Mouse (Mus musculus) forebrain, embryonic 12.5 days (tissue): ENCODE measurements around the gene Nufip2. TPM values are rescaled to one million over a fixed set of nuclear protein-coding genes. Genes with fewer than 3 reads are reported as not detected.
A peak's percentile ranks its signal among the peaks of the same experiment; 100 is the strongest.

Experiments
- ATAC-seq: fragments of 200-750 bp; cut with Nextera tagmentation; 2 replicates; pipeline ENCODE4 v1.8.0; 2017; ENCODE audit warnings: moderate TSS enrichment; ENCODE audit not compliant: low FRiP score
- H3K27ac ChIP-seq: fragments of 300-500 bp; sonication (generic); 2 replicates; pipeline ENCODE4 v1.5.1; 2016; ENCODE audit warnings: mild to moderate bottlenecking
- H3K27me3 ChIP-seq: fragments of 300-500 bp; sonication (generic); 2 replicates; pipeline ENCODE4 v1.6.1; 2016; ENCODE audit warnings: mild to moderate bottlenecking
- H3K36me3 ChIP-seq: fragments of 300-500 bp; sonication (generic); replicated peaks from 2 replicates; pipeline ENCODE4 v1.6.1; 2016; ENCODE audit warnings: mild to moderate bottlenecking
- H3K4me1 ChIP-seq: fragments of 300-500 bp; sonication (generic); 2 replicates; pipeline ENCODE4 v1.6.1; 2016
- H3K4me2 ChIP-seq: fragments of 300-500 bp; sonication (generic); 2 replicates; pipeline ENCODE4 v1.6.1; 2016; ENCODE audit warnings: mild to moderate bottlenecking, moderate library complexity
- H3K4me3 ChIP-seq: fragments of 300-500 bp; sonication (generic); replicated peaks from 2 replicates; pipeline ENCODE4 v1.5.1; 2016; ENCODE audit warnings: mild to moderate bottlenecking
- H3K9ac ChIP-seq: fragments of 300-500 bp; sonication (generic); 2 replicates; pipeline ENCODE4 v1.6.1; 2016; ENCODE audit warnings: mild to moderate bottlenecking
- H3K9me3 ChIP-seq: fragments of 300-500 bp; sonication (generic); 2 replicates; pipeline ENCODE4 v1.6.1; 2016
- WGBS: fragments of 180-500 bp; shearing (Covaris S2); methylation state at CpG from one replicate; pipeline ENCODE4 v1.1.7; 2016; 5-methylcytosine and 5-hydroxymethylcytosine counted together
- polyA plus RNA-seq: library from polyadenylated mRNA; unstranded; fragments of >200 nt; fragmentation: Nextera tagmentation; extraction: Ambion mirVana; gene quantifications from 2 replicates; pipeline ENCODE4 v1.2.1, GENCODE M21; 2016

Nufip2 gene
- polyA plus RNA-seq, 1 experiment from 2014 or later = 5.3 TPM

DNA sequence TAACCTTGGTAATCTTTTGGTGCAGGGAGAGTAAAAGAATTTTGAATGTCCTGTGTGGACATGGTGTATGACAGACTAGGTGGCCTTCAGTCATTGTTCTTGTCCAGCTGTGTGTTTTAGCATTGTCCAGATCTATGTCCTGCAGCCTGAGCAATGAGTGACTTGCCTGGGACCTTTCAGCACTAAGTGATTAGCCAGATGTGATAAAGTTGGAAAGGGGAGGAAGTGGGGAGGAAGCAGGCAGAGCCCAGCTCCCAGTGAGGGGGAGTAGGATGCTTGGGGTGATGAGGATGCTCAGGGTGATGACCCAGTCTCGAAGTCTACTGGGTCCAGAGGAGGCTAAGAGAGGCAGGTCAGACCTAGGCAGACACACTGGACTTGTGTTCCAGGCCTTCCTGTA is 93.3 kb downstream of the Nufip2 start:
- no peak for ATAC-seq
- Histone ChIP-seq H3K36me3 (peaks cover 24% of the 10 kb centered on the region), H3K4me2 (no peak overlapping the region), H3K27me3 (no peaks in the 10 kb centered on the region), H3K9me3 (no peaks in the 10 kb centered on the region), H3K9ac (no peak overlapping the region), H3K27ac (no peak overlapping the region), H3K4me1 (peaks cover 26% of the 10 kb centered on the region), H3K4me3 (no peak overlapping the region)
- WGBS = 76% methylated on average over 1 of the region's 1 CpGs

DNA sequence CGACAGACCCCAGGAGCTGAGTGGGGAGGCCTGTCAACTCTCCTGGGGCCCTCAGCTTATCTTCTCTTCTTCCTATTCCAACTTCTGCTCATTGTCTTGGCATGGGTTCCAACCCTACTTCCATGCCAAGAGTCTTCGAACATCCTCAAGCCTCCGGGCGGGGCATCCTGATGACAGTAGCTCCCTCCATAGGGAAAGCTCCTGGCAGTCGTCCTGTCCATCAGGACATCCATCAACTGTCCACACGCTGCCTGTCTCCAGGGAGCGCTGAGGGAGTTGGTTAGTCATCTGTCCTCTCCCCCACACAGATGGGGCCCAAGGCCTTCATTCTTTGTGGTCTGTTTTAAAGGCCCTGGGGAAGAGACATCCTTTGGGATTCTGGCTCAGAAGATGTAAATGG is 95.1 kb downstream of the Nufip2 start:
- Histone ChIP-seq H3K4me2 (no peak overlapping the region), H3K27me3 (no peaks in the 10 kb centered on the region), H3K4me3 (no peak overlapping the region), H3K9ac (no peak overlapping the region), H3K36me3 (peaks cover 24% of the 10 kb centered on the region), H3K9me3 (no peaks in the 10 kb centered on the region), H3K4me1 (peaks cover 33% of the 10 kb centered on the region), H3K27ac (no peak overlapping the region)
- WGBS = 90% methylated on average over 7 of the region's 7 CpGs
- ATAC-seq = no peak

DNA sequence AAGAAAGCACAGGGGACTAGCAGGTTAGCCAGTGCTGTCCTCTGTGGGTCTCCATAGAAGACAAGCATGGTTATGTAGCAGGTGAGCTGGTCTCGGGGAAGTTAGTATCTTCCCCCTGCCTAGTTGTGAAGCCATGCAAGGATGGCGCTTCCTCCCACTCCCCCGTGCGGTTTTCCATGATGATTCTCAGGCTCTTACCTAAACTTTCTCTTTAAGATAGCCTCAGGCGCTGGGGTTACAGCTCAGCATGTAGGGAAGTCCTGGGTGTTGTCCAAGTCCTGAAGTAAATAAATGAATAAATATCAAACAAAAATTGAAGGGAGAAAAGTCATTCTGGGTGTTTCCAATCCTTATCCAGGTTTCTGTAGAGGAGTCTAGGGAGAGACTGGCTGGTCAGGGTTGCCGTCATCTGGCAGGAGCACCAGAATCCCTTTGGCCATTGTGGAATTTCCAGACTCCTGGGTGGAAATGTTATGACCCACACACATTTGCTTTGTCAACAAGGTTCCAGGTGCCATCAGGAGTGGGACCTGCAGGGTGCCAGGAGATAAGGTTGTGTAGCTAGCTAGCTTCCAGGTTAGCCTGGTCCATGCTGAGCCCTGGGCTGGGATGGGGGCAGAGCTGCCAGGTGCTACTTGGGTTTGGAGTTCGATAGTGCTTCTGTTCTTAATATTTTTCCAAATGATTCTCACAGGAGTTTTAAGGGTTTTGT is 96.3 kb downstream of the Nufip2 start:
- H3K27ac ChIP-seq = no peak overlapping the region
- no peak for ATAC-seq
- no peak overlapping the region for H3K9ac ChIP-seq
- 85% methylated on average over 7 of the region's 7 CpGs for WGBS
- H3K4me1 ChIP-seq = peaks cover 37% of the 10 kb centered on the region
- no peak overlapping the region for H3K4me3 ChIP-seq
- H3K9me3 ChIP-seq = no peaks in the 10 kb centered on the region
- no peak overlapping the region for H3K4me2 ChIP-seq
- peaks cover 19% of the 10 kb centered on the region for H3K36me3 ChIP-seq
- H3K27me3 ChIP-seq = no peaks in the 10 kb centered on the region

DNA sequence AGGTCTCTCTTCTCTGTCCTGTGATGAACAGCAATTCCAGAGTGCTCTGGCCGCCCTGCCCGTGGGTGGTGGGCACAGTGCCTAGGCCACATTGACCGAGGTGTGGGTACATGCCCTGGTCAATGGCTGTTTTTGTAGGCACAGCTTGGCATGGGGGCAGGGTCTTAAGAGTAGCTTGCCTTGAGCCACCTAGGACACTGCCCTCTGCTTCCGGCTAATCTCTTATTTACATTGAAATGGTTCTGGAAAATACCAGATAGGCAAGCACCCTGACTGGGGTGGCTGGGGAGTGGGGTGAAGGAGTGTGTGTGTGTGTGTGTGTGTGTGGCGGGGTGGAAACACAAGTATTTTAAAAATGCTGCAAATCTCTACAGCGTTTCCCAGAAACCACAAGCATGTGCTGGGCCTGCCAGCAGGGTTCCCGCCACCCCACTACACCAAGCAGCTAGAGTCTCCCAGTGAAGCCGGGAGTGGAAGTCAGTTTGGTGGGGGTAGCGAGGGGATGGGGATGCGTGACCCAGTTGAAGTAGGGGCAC is 97.3 kb downstream of the Nufip2 start:
- no peak overlapping the region for H3K4me2 ChIP-seq
- H3K4me1 ChIP-seq = peaks cover 37% of the 10 kb centered on the region
- H3K27ac ChIP-seq = 0 out of 2 replicates have a peak overlapping the region, but pooled peaks have one; percentile 47

DNA sequence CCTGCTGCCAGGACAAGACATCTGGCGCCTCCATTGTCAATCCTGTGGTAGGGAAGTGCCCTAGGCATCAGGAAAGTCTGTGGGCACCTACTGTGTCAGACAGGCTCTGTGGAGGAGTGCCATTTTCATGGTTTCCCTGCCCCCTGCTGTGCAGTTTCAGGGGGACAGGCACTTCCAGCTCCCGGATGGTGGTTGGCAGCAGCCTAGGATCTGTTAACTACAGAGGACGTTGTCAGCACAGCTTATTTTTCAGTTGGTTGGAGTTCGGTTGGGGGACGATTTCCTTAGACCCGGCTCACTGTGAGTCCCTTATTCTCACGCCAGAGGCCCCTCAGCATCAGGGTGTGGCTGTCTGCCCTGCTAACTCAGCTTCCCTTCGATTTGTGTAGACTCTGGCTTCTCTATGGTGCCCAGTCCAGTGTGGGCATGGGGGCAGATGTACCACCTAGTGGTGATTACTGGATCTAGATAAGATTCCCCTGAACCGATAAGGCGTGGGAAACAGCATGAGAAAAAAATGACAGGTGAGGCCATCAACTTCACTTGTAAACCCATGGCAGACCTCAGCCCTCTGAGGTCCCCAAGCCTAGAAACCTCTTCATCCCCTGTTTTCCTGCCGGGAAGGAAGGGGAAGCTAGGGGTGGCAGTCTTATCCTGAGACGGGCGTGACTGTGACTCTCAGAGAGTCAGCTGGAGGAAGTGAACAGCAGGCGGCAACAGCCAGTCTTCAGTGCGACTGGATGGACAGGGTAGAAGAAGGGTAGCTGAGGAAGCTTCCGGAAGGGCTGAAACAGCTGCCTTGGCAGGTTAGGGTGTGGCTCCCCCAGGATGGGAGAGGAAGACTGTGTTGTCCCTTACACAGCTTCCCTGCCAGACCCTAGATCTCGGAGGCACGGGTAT is 98.0 kb downstream of the Nufip2 start:
- ATAC-seq = no peak
- Histone ChIP-seq H3K4me3 (no peak overlapping the region), H3K4me1 (peaks cover 37% of the 10 kb centered on the region), H3K9ac (no peak overlapping the region), H3K27me3 (no peaks in the 10 kb centered on the region), H3K4me2 (no peak overlapping the region), H3K9me3 (no peaks in the 10 kb centered on the region), H3K27ac (0 out of 2 replicates have a peak overlapping the region, but pooled peaks have one; percentile 47), H3K36me3 (peaks cover 5% of the 10 kb centered on the region; the same call in 1 of the 2 replicates)
- WGBS = 64% methylated on average over 18 of the region's 18 CpGs

More for the DNA sequence above, 97.3 kb downstream of the Nufip2 start:
- peaks cover 9% of the 10 kb centered on the region for H3K36me3 ChIP-seq
- H3K4me3 ChIP-seq = no peak overlapping the region
- no peaks in the 10 kb centered on the region for H3K9me3 ChIP-seq
- H3K27me3 ChIP-seq = no peaks in the 10 kb centered on the region
- no peak for ATAC-seq
- H3K9ac ChIP-seq = no peak overlapping the region
- 71% methylated on average over 10 of the region's 10 CpGs for WGBS

DNA sequence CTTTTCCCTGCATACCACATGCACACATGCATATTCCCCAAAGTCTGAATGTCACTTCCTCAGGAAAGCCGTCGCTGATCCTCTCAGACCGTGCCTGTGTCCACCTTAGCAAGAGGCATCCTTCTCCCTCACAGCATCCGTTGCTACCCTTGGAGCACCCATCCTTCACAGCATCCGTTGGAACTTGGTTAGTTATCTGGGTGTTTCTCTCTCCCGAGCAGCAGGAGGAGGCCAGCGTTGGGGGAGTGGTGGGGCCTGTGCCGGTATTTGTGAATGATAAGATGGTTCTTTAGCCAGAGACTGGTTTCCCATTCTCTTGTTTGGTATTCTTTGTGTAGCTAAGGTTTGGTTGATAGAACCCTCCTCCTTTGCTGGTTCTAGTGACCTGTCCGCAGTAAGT is 98.9 kb downstream of the Nufip2 start:
- ATAC-seq = no peak
- Histone ChIP-seq H3K9ac (no peak overlapping the region), H3K9me3 (no peaks in the 10 kb centered on the region), H3K36me3 (peaks cover 5% of the 10 kb centered on the region; the same call in 1 of the 2 replicates), H3K27me3 (no peaks in the 10 kb centered on the region), H3K27ac (no peak overlapping the region; the same call in 1 of the 2 replicates), H3K4me3 (no peak overlapping the region), H3K4me1 (peaks cover 37% of the 10 kb centered on the region), H3K4me2 (no peak overlapping the region)
- 85% methylated on average over 9 of the region's 9 CpGs for WGBS

DNA sequence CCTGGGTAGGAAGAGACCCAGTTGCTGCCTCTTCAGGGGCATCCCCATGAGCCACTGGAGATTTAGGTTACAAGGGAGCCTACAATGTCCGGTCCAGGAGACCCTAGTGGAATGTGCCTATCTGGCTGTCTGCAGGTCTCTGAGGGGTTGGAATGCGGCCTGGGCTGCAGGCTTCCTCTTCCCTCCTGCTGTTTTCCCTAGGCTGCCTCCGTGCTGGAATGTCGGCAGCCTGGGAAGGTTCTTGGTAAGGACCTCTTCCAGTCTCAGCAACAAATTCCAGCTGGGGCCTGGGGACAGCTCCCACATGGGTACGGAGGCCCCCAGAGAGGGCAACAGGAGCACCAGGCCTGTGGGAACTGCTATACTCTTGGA is 99.4 kb downstream of the Nufip2 start:
- Histone ChIP-seq H3K36me3 (peaks cover 5% of the 10 kb centered on the region; the same call in 1 of the 2 replicates), H3K9ac (no peak overlapping the region), H3K4me3 (no peak overlapping the region), H3K4me2 (no peak overlapping the region), H3K4me1 (peaks cover 40% of the 10 kb centered on the region), H3K27me3 (no peaks in the 10 kb centered on the region), H3K27ac (0 out of 2 replicates have a peak overlapping the region, but pooled peaks have one; percentile 61), H3K9me3 (no peaks in the 10 kb centered on the region)
- no peak for ATAC-seq
- 24% methylated on average over 5 of the region's 5 CpGs for WGBS

DNA sequence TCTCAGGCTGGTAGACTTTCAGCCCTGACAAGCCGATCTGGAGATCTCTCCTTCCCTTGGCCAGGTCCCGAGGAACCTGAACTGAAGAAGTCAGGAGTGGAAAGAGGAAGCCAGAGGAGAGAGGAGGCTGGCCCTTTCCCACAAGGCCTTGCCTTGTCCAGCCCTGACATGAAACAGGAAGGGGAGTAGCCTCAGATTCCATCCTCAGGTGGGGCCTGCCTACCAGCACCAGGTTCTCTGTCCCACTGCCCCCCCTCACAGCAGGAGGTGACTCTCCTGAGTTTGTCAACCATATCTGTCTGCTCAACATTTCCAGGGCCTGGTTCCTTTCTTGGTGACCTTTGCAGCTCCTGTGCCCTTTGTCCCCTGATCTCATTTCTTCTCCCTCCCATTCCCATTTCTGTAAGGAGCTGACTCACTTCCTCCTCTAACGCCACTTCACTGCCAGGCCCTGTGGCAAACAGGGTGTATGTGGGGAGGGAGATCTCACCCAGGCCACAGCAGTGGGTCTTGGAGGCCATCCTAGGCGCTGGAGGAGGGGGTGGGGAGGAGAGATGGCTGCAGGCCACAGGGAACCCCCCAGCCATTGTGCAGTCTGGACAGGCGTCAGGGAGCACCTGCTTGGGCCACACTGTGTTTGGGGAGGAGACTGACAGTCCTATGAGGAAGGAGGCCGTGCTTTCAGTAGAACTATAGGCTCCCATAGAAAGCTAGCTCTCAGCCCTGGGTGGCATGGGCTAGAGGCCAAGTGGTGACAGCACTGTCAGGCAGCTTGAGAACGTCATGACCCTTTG is 100.0 kb downstream of the Nufip2 start:
- no peak overlapping the region for H3K4me2 ChIP-seq
- no peak for ATAC-seq
- H3K4me1 ChIP-seq = peaks cover 42% of the 10 kb centered on the region
- 0 out of 2 replicates have a peak overlapping the region, but pooled peaks have one; percentile 17 for H3K9ac ChIP-seq
- no peaks in the 10 kb centered on the region for H3K9me3 ChIP-seq
- no peaks in the 10 kb centered on the region for H3K36me3 ChIP-seq
- 61% methylated on average over 7 of the region's 7 CpGs for WGBS
- no peaks in the 10 kb centered on the region for H3K27me3 ChIP-seq
- H3K4me3 ChIP-seq = no peak overlapping the region
- H3K27ac ChIP-seq = peak overlapping the region; percentile 61

DNA sequence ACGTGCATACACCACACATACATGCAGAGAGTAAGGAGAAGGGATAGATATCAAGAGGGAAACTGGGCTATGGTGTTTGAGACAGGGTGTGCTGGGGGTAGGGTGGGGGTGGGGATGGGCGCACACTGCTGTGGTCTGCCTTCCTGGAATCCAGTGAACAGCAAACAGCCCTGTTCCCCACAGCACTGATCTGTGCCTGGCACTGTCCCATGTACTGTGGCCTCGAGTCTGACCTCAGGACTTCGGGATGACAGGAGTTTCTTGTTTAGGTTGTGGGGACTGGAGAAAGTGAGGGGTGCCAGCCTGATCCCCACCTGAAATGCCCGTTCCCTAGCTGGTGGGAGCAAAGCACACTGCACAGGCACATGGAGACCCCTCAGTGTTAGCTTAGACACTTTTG is 101.8 kb downstream of the Nufip2 start, which contains the start of gene Gm10277:
Gm10277 (minus strand) TSS at position 41 of the 400 bp plus-strand sequence.
- ATAC-seq = no peak
- no peaks in the 10 kb centered on the region for H3K27me3 ChIP-seq
- no peaks in the 10 kb centered on the region for H3K36me3 ChIP-seq
- H3K4me3 ChIP-seq = no peak within 1 kb of the TSS
- no peaks in the 10 kb centered on the region for H3K9me3 ChIP-seq
- peaks cover 59% of the 10 kb centered on the region for H3K4me1 ChIP-seq
- 85% methylated on average over 5 of the region's 5 CpGs for WGBS
- H3K4me2 ChIP-seq = no peak within 1 kb of the TSS
- no peak within 1 kb of the TSS for H3K9ac ChIP-seq
- 0 out of 2 replicates have a peak within 1 kb of the TSS, but pooled peaks have one; percentile 61 for H3K27ac ChIP-seq

DNA sequence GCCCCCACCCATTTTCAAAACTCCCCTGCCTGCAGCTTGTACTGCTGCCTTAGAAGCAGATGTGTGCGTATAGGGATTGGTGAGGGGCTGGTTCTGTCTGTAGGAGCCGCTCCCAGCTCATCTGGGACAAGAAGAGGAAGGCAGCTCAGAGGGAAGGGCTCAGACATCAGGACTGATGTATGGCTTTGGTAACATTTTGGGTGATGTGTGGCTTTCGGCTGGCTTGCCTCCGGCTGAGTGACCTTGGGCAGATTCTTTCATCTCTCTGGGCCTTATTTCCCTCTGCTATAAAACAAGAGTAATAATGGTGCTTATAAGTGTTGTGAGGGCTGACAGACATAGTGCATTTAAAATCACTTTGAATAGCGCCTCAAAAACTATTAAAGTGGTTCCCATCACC is 103.6 kb downstream of the Nufip2 start:
- no peak for ATAC-seq
- Histone ChIP-seq H3K9me3 (no peaks in the 10 kb centered on the region), H3K4me2 (no peak overlapping the region), H3K4me3 (no peak overlapping the region), H3K27ac (no peak overlapping the region), H3K4me1 (peaks cover 55% of the 10 kb centered on the region), H3K9ac (no peak overlapping the region), H3K36me3 (no peaks in the 10 kb centered on the region), H3K27me3 (no peaks in the 10 kb centered on the region)
- WGBS = 92% methylated on average over 5 of the region's 5 CpGs

DNA sequence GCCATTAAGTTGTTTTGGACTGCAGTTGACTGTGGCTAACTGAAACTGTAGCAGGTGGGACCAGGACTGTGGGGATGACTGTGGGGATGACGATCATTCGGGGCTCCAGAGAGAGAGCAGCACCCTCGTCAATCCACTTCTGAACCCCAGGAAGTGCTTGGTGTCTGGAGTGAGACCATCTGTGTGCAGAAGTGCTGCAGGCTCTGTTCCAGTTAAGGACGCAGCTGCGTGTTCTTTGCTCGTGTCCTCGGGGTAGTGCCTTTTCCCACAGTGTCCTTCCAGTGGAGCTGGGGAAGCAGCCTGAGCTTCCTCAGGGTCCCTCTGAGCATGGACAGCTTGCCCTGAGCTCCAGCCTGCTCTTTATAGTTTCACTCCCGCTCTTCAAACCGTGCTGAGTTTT is 104.3 kb downstream of the Nufip2 start:
- Histone ChIP-seq H3K9ac (no peak overlapping the region), H3K4me2 (no peak overlapping the region), H3K27me3 (no peaks in the 10 kb centered on the region), H3K36me3 (no peaks in the 10 kb centered on the region), H3K9me3 (no peaks in the 10 kb centered on the region), H3K4me3 (no peak overlapping the region), H3K4me1 (peaks cover 51% of the 10 kb centered on the region), H3K27ac (peak overlapping the region; percentile 83)
- 54% methylated on average over 9 of the region's 9 CpGs for WGBS
- no peak for ATAC-seq
